Mouse (Mus musculus): ENCODE measurements around the gene Cacna1g. TPM values are rescaled to one million over a fixed set of nuclear protein-coding genes. Genes with fewer than 3 reads are reported as not detected.

The Cacna1g gene
- polyA plus RNA-seq, 1 experiment from 2014 or later = 38.2 TPM

- peaks cover 12% of the 10 kb centered on the region; the same call in 1 of the 2 replicates for H3K27me3 ChIP-seq
- peak overlapping the region; percentile 81 for H3K9ac ChIP-seq
- H3K4me3 ChIP-seq = peak overlapping the region; percentile 61
- no peak overlapping the region for H3K27ac ChIP-seq
- ATAC-seq (ENCODE audit: insufficient number of reproducible peaks, insufficient read depth, low FRiP score, low TSS enrichment, low read depth) = no peak
- H3K36me3 ChIP-seq = no peaks in the 10 kb centered on the region
- peaks cover 20% of the 10 kb centered on the region for H3K4me1 ChIP-seq
- H3K4me2 ChIP-seq = peak overlapping the region; percentile 81
- WGBS = 65% methylated on average over 7 of the region's 7 CpGs
- no peaks in the 10 kb centered on the region for H3K9me3 ChIP-seq
Measured at GRCm38 (mm10) chr11:94491749-94492099, 17.7 kb upstream of the Cacna1g start.

- no peak for ATAC-seq (ENCODE audit: insufficient number of reproducible peaks, insufficient read depth, low FRiP score, low TSS enrichment, low read depth)
- Histone ChIP-seq H3K4me1 (peaks cover 22% of the 10 kb centered on the region), H3K4me2 (peak overlapping the region; percentile 81), H3K27me3 (peaks cover 12% of the 10 kb centered on the region; the same call in 1 of the 2 replicates), H3K36me3 (no peaks in the 10 kb centered on the region), H3K4me3 (peak overlapping the region; percentile 61), H3K9me3 (no peaks in the 10 kb centered on the region), H3K27ac (no peak overlapping the region), H3K9ac (peak overlapping the region; percentile 81)
- WGBS = 5% methylated on average over 55 of the region's 55 CpGs
Measured at GRCm38 (mm10) chr11:94491035-94491748, 17.2 kb upstream of the Cacna1g start.

GRCm38 (mm10) chr11:94489745-94490144, 15.7 kb upstream of the Cacna1g start:
- Histone ChIP-seq H3K27me3 (peaks cover 16% of the 10 kb centered on the region; the same call in 1 of the 2 replicates), H3K4me3 (no peak overlapping the region), H3K9ac (no peak overlapping the region), H3K4me2 (no peak overlapping the region), H3K27ac (no peak overlapping the region), H3K36me3 (no peaks in the 10 kb centered on the region), H3K9me3 (no peaks in the 10 kb centered on the region), H3K4me1 (peaks cover 27% of the 10 kb centered on the region)
- 25% methylated on average over 4 of the region's 4 CpGs for WGBS
- ATAC-seq (ENCODE audit: insufficient number of reproducible peaks, insufficient read depth, low FRiP score, low TSS enrichment, low read depth) = no peak

- Histone ChIP-seq H3K4me1 (peaks cover 28% of the 10 kb centered on the region), H3K4me2 (no peak overlapping the region), H3K9me3 (no peaks in the 10 kb centered on the region), H3K4me3 (no peak overlapping the region), H3K36me3 (no peaks in the 10 kb centered on the region), H3K9ac (no peak overlapping the region), H3K27ac (no peak overlapping the region), H3K27me3 (peaks cover 18% of the 10 kb centered on the region; the same call in 1 of the 2 replicates)
- 85% methylated on average over 11 of the region's 11 CpGs for WGBS
- no peak for ATAC-seq (ENCODE audit: insufficient number of reproducible peaks, insufficient read depth, low FRiP score, low TSS enrichment, low read depth)
Measured at GRCm38 (mm10) chr11:94488767-94489533, 15.0 kb upstream of the Cacna1g start.

GRCm38 (mm10) chr11:94486001-94486400, 12.0 kb upstream of the Cacna1g start, which contains the start of gene Spata20:
Gene Spata20, minus strand, starts transcription at chr11:94486179.
- Histone ChIP-seq H3K4me1 (peaks cover 20% of the 10 kb centered on the region; the same call in 1 of the 2 replicates), H3K4me2 (peak within 1 kb of the TSS; percentile 49), H3K9ac (no peak within 1 kb of the TSS), H3K4me3 (peak within 1 kb of the TSS; percentile 19; the same call in 1 of the 2 replicates), H3K9me3 (no peaks in the 10 kb centered on the region), H3K36me3 (no peaks in the 10 kb centered on the region), H3K27ac (no peak within 1 kb of the TSS), H3K27me3 (0 out of 2 replicates have a peak, but pooled peaks cover 8% of the 10 kb centered on the region)
- 2% methylated on average over 24 of the region's 24 CpGs for WGBS
- peak; percentile 54; the same call in 1 of the 2 replicates for ATAC-seq (ENCODE audit: insufficient number of reproducible peaks, insufficient read depth, low FRiP score, low TSS enrichment, low read depth)

- Histone ChIP-seq H3K4me3 (no peak overlapping the region), H3K4me1 (peaks cover 15% of the 10 kb centered on the region; the same call in 1 of the 2 replicates), H3K27ac (no peak overlapping the region), H3K27me3 (0 out of 2 replicates have a peak, but pooled peaks cover 8% of the 10 kb centered on the region), H3K4me2 (no peak overlapping the region), H3K9ac (no peak overlapping the region), H3K36me3 (no peaks in the 10 kb centered on the region), H3K9me3 (no peaks in the 10 kb centered on the region)
- no peak for ATAC-seq (ENCODE audit: insufficient number of reproducible peaks, insufficient read depth, low FRiP score, low TSS enrichment, low read depth)
- WGBS = 78% methylated on average over 5 of the region's 5 CpGs
Measured at GRCm38 (mm10) chr11:94485223-94485622, 11.2 kb upstream of the Cacna1g start.

GRCm38 (mm10) chr11:94484636-94485035, 10.6 kb upstream of the Cacna1g start:
- no peaks in the 10 kb centered on the region for H3K36me3 ChIP-seq
- H3K4me2 ChIP-seq = no peak overlapping the region
- no peak overlapping the region for H3K9ac ChIP-seq
- no peak overlapping the region for H3K27ac ChIP-seq
- 87% methylated on average over 9 of the region's 9 CpGs for WGBS
- no peaks in the 10 kb centered on the region for H3K9me3 ChIP-seq
- 0 out of 2 replicates have a peak, but pooled peaks cover 8% of the 10 kb centered on the region for H3K27me3 ChIP-seq
- H3K4me1 ChIP-seq = 0 out of 2 replicates have a peak, but pooled peaks cover 11% of the 10 kb centered on the region
- no peak overlapping the region for H3K4me3 ChIP-seq
- ATAC-seq (ENCODE audit: insufficient number of reproducible peaks, insufficient read depth, low FRiP score, low TSS enrichment, low read depth) = no peak

GRCm38 (mm10) chr11:94483921-94484320, 9.9 kb upstream of the Cacna1g start:
- Histone ChIP-seq H3K4me2 (no peak overlapping the region), H3K27me3 (0 out of 2 replicates have a peak, but pooled peaks cover 8% of the 10 kb centered on the region), H3K9me3 (no peaks in the 10 kb centered on the region), H3K4me3 (no peak overlapping the region), H3K9ac (no peak overlapping the region), H3K4me1 (0 out of 2 replicates have a peak, but pooled peaks cover 11% of the 10 kb centered on the region), H3K36me3 (no peaks in the 10 kb centered on the region), H3K27ac (no peak overlapping the region)
- WGBS = 63% methylated on average over 14 of the region's 14 CpGs
- no peak for ATAC-seq (ENCODE audit: insufficient number of reproducible peaks, insufficient read depth, low FRiP score, low TSS enrichment, low read depth)

GRCm38 (mm10) chr11:94483436-94483835, 9.4 kb upstream of the Cacna1g start:
- no peak overlapping the region for H3K27ac ChIP-seq
- WGBS = 63% methylated on average over 11 of the region's 11 CpGs
- no peak for ATAC-seq (ENCODE audit: insufficient number of reproducible peaks, insufficient read depth, low FRiP score, low TSS enrichment, low read depth)
- H3K36me3 ChIP-seq = no peaks in the 10 kb centered on the region
- H3K27me3 ChIP-seq = peaks cover 8% of the 10 kb centered on the region; the same call in 1 of the 2 replicates
- H3K4me2 ChIP-seq = no peak overlapping the region
- no peaks in the 10 kb centered on the region for H3K9me3 ChIP-seq
- no peak overlapping the region for H3K9ac ChIP-seq
- no peak overlapping the region for H3K4me3 ChIP-seq
- H3K4me1 ChIP-seq = 0 out of 2 replicates have a peak, but pooled peaks cover 11% of the 10 kb centered on the region

- H3K36me3 ChIP-seq = no peaks in the 10 kb centered on the region
- 89% methylated on average over 11 of the region's 11 CpGs for WGBS
- H3K9ac ChIP-seq = no peak overlapping the region
- 0 out of 2 replicates have a peak, but pooled peaks cover 11% of the 10 kb centered on the region for H3K4me1 ChIP-seq
- peaks cover 11% of the 10 kb centered on the region; the same call in 1 of the 2 replicates for H3K27me3 ChIP-seq
- no peaks in the 10 kb centered on the region for H3K9me3 ChIP-seq
- H3K27ac ChIP-seq = no peak overlapping the region
- no peak overlapping the region for H3K4me3 ChIP-seq
- no peak overlapping the region for H3K4me2 ChIP-seq
- ATAC-seq (ENCODE audit: insufficient number of reproducible peaks, insufficient read depth, low FRiP score, low TSS enrichment, low read depth) = no peak
Measured at GRCm38 (mm10) chr11:94482738-94483137, 8.7 kb upstream of the Cacna1g start.

GRCm38 (mm10) chr11:94481963-94482362, 8.0 kb upstream of the Cacna1g start:
- no peak for ATAC-seq (ENCODE audit: insufficient number of reproducible peaks, insufficient read depth, low FRiP score, low TSS enrichment, low read depth)
- no peaks in the 10 kb centered on the region for H3K9me3 ChIP-seq
- 0 out of 2 replicates have a peak, but pooled peaks cover 18% of the 10 kb centered on the region for H3K4me1 ChIP-seq
- H3K36me3 ChIP-seq = no peaks in the 10 kb centered on the region
- H3K4me3 ChIP-seq = no peak overlapping the region
- peaks cover 16% of the 10 kb centered on the region; the same call in 1 of the 2 replicates for H3K27me3 ChIP-seq
- no peak overlapping the region for H3K9ac ChIP-seq
- H3K4me2 ChIP-seq = no peak overlapping the region
- no peak overlapping the region for H3K27ac ChIP-seq
- WGBS = 87% methylated on average over 7 of the region's 7 CpGs

Data from embryonic facial prominence, embryonic 13.5 days (tissue).